Mouse (Mus musculus): ENCODE measurements around the gene Larp7. TPM values are rescaled to one million over a fixed set of nuclear protein-coding genes. Genes with fewer than 3 reads are reported as not detected.

Gene Larp7
- polyA plus RNA-seq, 1 experiment from 2014 or later = 86.7 TPM

MicroRNAs within 50 kb of the gene (microRNA counts, 519-probe panel; counts per million panel counts)
- 2,703 counts per million, percentile 31 among the panel's probes with 10 or more counts for microRNA mmu-miR-302a
- not detected for microRNA mmu-miR-302b
- not detected for microRNA mmu-miR-302c
- 3,759 counts per million, percentile 56 among the panel's probes with 10 or more counts for microRNA mmu-miR-302d
- 3,311 counts per million, percentile 45 among the panel's probes with 10 or more counts for microRNA mmu-miR-367

Small RNA genes within 50 kb of the gene (microRNA-seq; reads per million reads assigned to microRNA genes)
- gene Mir302a (ENCODE audit: borderline number of aligned reads) (1,805 reads per million, percentile 77 among the genes with 10 or more reads in this experiment), gene Mir302b (ENCODE audit: borderline number of aligned reads) (1,429 reads per million, percentile 75 among the genes with 10 or more reads in this experiment), gene Mir302c (ENCODE audit: borderline number of aligned reads) (246 reads per million, percentile 55 among the genes with 10 or more reads in this experiment), gene Mir302d (ENCODE audit: borderline number of aligned reads) (1,656 reads per million, percentile 76 among the genes with 10 or more reads in this experiment), gene Mir367 (ENCODE audit: borderline number of aligned reads) (not detected)

Other genes starting within 250 kb of the Larp7 start
- gene Ank2, start 54.0 kb downstream of the Larp7 start, polyA plus RNA-seq (2014; fragmentation: Nextera tagmentation; extraction: Ambion mirVana) = 26.1 and 33.1 TPM in 2 replicates
- gene Zgrf1, start 140 bp upstream of the Larp7 start, polyA plus RNA-seq (2014; fragmentation: Nextera tagmentation; extraction: Ambion mirVana) = 9.5 and 10.2 TPM in 2 replicates
- gene Neurog2, start 79.8 kb upstream of the Larp7 start, polyA plus RNA-seq (2014; fragmentation: Nextera tagmentation; extraction: Ambion mirVana) = 3.5 and 9.5 TPM in 2 replicates
- gene Alpk1, start 227.2 kb upstream of the Larp7 start, polyA plus RNA-seq (2014; fragmentation: Nextera tagmentation; extraction: Ambion mirVana) = 0.60 and 1.1 TPM in 2 replicates
- gene Tifa, start 236.5 kb upstream of the Larp7 start, polyA plus RNA-seq (2014; fragmentation: Nextera tagmentation; extraction: Ambion mirVana) = 2.8 and 3.0 TPM in 2 replicates

All from embryonic facial prominence, embryonic 11.5 days (tissue).